Mouse (Mus musculus) neural tube, embryonic 12.5 days (tissue): ENCODE data around the gene Baiap3. TPM values are rescaled to one million over a fixed set of nuclear protein-coding genes. Genes with fewer than 3 reads are reported as not detected.
A peak's percentile ranks its signal among the peaks of the same experiment; 100 is the strongest.

Experiments
- ATAC-seq: fragments of 200-750 bp; cut with Nextera tagmentation; 2 replicates; pipeline ENCODE4 v1.8.0; 2017; ENCODE audit warnings: low read depth, mild to moderate bottlenecking, moderate TSS enrichment, moderate library complexity; ENCODE audit not compliant: low FRiP score
- H3K27ac ChIP-seq: fragments of 300-500 bp; sonication (generic); 2 replicates; pipeline ENCODE4 v1.5.1; 2016
- H3K27me3 ChIP-seq: fragments of 300-500 bp; sonication (generic); replicated peaks from 2 replicates; pipeline ENCODE4 v1.6.1; 2016; ENCODE audit warnings: mild to moderate bottlenecking
- H3K36me3 ChIP-seq: fragments of 300-500 bp; sonication (generic); 2 replicates; pipeline ENCODE4 v1.6.1; 2016; ENCODE audit warnings: mild to moderate bottlenecking
- H3K4me1 ChIP-seq: fragments of 300-500 bp; sonication (generic); 2 replicates; pipeline ENCODE4 v1.6.1; 2016
- H3K4me2 ChIP-seq: fragments of 300-500 bp; sonication (generic); replicated peaks from 2 replicates; pipeline ENCODE4 v1.6.1; 2016; ENCODE audit warnings: mild to moderate bottlenecking
- H3K4me3 ChIP-seq: fragments of 300-500 bp; sonication (generic); 2 replicates; pipeline ENCODE4 v1.5.1; 2016
- H3K9ac ChIP-seq: fragments of 300-500 bp; sonication (generic); 2 replicates; pipeline ENCODE4 v1.6.1; 2016; ENCODE audit warnings: mild to moderate bottlenecking
- H3K9me3 ChIP-seq: fragments of 300-500 bp; sonication (generic); 2 replicates; pipeline ENCODE4 v1.6.1; 2016; ENCODE audit warnings: mild to moderate bottlenecking
- WGBS: fragments of 180-500 bp; shearing (Covaris S2); methylation state at CpG from one replicate; pipeline ENCODE4 v1.1.7; 2016; 5-methylcytosine and 5-hydroxymethylcytosine counted together
- polyA plus RNA-seq: library from polyadenylated mRNA; unstranded; fragments of >200 nt; fragmentation: Nextera tagmentation; extraction: Ambion mirVana; gene quantifications from 2 replicates; pipeline ENCODE4 v1.2.1, GENCODE M21; 2016

Gene Baiap3
- polyA plus RNA-seq = 2.3 and 4.0 TPM in 2 replicates

GRCm38 (mm10) chr17:25256140-25256754 is at the start of gene Baiap3:
Gene Baiap3, minus strand, starts transcription at chr17:25256364.
- peak within 1 kb of the TSS; percentile 59 for H3K4me2 ChIP-seq
- H3K36me3 ChIP-seq = peaks cover 16% of the 10 kb centered on the region
- 0 out of 2 replicates have a peak, but pooled peaks have one; percentile 21 for ATAC-seq
- H3K4me3 ChIP-seq = peak within 1 kb of the TSS; percentile 21
- no peak within 1 kb of the TSS for H3K27ac ChIP-seq
- peaks cover 42% of the 10 kb centered on the region for H3K4me1 ChIP-seq
- H3K9me3 ChIP-seq = no peaks in the 10 kb centered on the region
- H3K9ac ChIP-seq = peak within 1 kb of the TSS; percentile 47; the same call in 1 of the 2 replicates
- WGBS = 4% methylated on average over 35 of the region's 35 CpGs
- peaks cover 30% of the 10 kb centered on the region for H3K27me3 ChIP-seq

- Histone ChIP-seq H3K4me1 (peaks cover 6% of the 10 kb centered on the region; the same call in 1 of the 2 replicates), H3K27ac (no peak within 1 kb of the TSS), H3K27me3 (no peaks in the 10 kb centered on the region), H3K36me3 (no peaks in the 10 kb centered on the region), H3K9me3 (no peaks in the 10 kb centered on the region), H3K9ac (no peak within 1 kb of the TSS), H3K4me2 (no peak within 1 kb of the TSS), H3K4me3 (no peak within 1 kb of the TSS)
- no peak for ATAC-seq
- WGBS = 72% methylated on average over 5 of the region's 5 CpGs
These were observed 41.9 kb upstream of the Baiap3 start, which contains the start of gene Prss34 for GRCm38 (mm10) chr17:25298094-25298493. Gene Prss34, plus strand, starts transcription at chr17:25298394.

GRCm38 (mm10) chr17:25294111-25294510 is 37.9 kb upstream of the Baiap3 start:
- ATAC-seq = no peak

GRCm38 (mm10) chr17:25293495-25293894 is 37.3 kb upstream of the Baiap3 start:
- no peak for ATAC-seq
- Histone ChIP-seq H3K4me1 (peaks cover 4% of the 10 kb centered on the region; the same call in 1 of the 2 replicates), H3K27ac (no peak overlapping the region)

More at GRCm38 (mm10) chr17:25294111-25294510, 37.9 kb upstream of the Baiap3 start:
- H3K36me3 ChIP-seq = no peaks in the 10 kb centered on the region
- H3K9ac ChIP-seq = no peak overlapping the region
- H3K27ac ChIP-seq = no peak overlapping the region
- no peak overlapping the region for H3K4me2 ChIP-seq
- H3K27me3 ChIP-seq = no peaks in the 10 kb centered on the region
- H3K4me3 ChIP-seq = no peak overlapping the region
- no peaks in the 10 kb centered on the region for H3K9me3 ChIP-seq
- peaks cover 6% of the 10 kb centered on the region; the same call in 1 of the 2 replicates for H3K4me1 ChIP-seq
- 59% methylated on average over 1 of the region's 1 CpGs for WGBS

GRCm38 (mm10) chr17:25290411-25290810 is 34.2 kb upstream of the Baiap3 start:
- no peaks in the 10 kb centered on the region for H3K4me1 ChIP-seq
- no peak overlapping the region for H3K4me3 ChIP-seq
- H3K27me3 ChIP-seq = no peaks in the 10 kb centered on the region
- no peak overlapping the region for H3K27ac ChIP-seq
- 42% methylated on average over 4 of the region's 4 CpGs for WGBS
- ATAC-seq = no peak
- no peaks in the 10 kb centered on the region for H3K36me3 ChIP-seq
- no peak overlapping the region for H3K4me2 ChIP-seq
- no peaks in the 10 kb centered on the region for H3K9me3 ChIP-seq
- H3K9ac ChIP-seq = no peak overlapping the region

More at GRCm38 (mm10) chr17:25293495-25293894, 37.3 kb upstream of the Baiap3 start:
- no peak overlapping the region for H3K4me2 ChIP-seq
- no peak overlapping the region for H3K9ac ChIP-seq
- no peak overlapping the region for H3K4me3 ChIP-seq
- no peaks in the 10 kb centered on the region for H3K36me3 ChIP-seq
- no peaks in the 10 kb centered on the region for H3K27me3 ChIP-seq
- no peaks in the 10 kb centered on the region for H3K9me3 ChIP-seq
- whole genome bisulfite sequencing = 85% methylated on average over 5 of the region's 5 CpGs

GRCm38 (mm10) chr17:25288842-25289241 is 32.7 kb upstream of the Baiap3 start:
- H3K27me3 ChIP-seq = no peaks in the 10 kb centered on the region
- no peak overlapping the region for H3K4me2 ChIP-seq
- H3K27ac ChIP-seq = no peak overlapping the region
- no peak overlapping the region for H3K9ac ChIP-seq
- no peaks in the 10 kb centered on the region for H3K36me3 ChIP-seq
- H3K4me3 ChIP-seq = no peak overlapping the region
- no peak for ATAC-seq
- WGBS = 24% methylated on average over 4 of the region's 4 CpGs
- H3K4me1 ChIP-seq = no peaks in the 10 kb centered on the region
- H3K9me3 ChIP-seq = no peaks in the 10 kb centered on the region

GRCm38 (mm10) chr17:25285033-25285432 is 28.9 kb upstream of the Baiap3 start:
- 27% methylated on average over 3 of the region's 3 CpGs for WGBS
- Histone ChIP-seq H3K4me3 (no peak overlapping the region), H3K36me3 (no peaks in the 10 kb centered on the region), H3K4me2 (no peak overlapping the region), H3K27ac (no peak overlapping the region), H3K27me3 (no peaks in the 10 kb centered on the region), H3K9ac (no peak overlapping the region), H3K4me1 (no peaks in the 10 kb centered on the region), H3K9me3 (no peaks in the 10 kb centered on the region)
- no peak for ATAC-seq

- H3K36me3 ChIP-seq = no peaks in the 10 kb centered on the region
- no peak overlapping the region for H3K4me3 ChIP-seq
- WGBS = 44% methylated on average over 11 of the region's 11 CpGs
- no peaks in the 10 kb centered on the region for H3K9me3 ChIP-seq
- no peak overlapping the region for H3K27ac ChIP-seq
- H3K9ac ChIP-seq = no peak overlapping the region
- H3K4me1 ChIP-seq = no peaks in the 10 kb centered on the region
- no peak for ATAC-seq
- no peak overlapping the region for H3K4me2 ChIP-seq
- H3K27me3 ChIP-seq = no peaks in the 10 kb centered on the region
These were observed 26.0 kb upstream of the Baiap3 start for GRCm38 (mm10) chr17:25282133-25282532.

GRCm38 (mm10) chr17:25275833-25276232 is 19.7 kb upstream of the Baiap3 start:
- no peak overlapping the region for H3K4me3 ChIP-seq
- no peak overlapping the region for H3K27ac ChIP-seq
- H3K4me1 ChIP-seq = peaks cover 18% of the 10 kb centered on the region
- no peaks in the 10 kb centered on the region for H3K9me3 ChIP-seq
- WGBS = 94% methylated on average over 3 of the region's 3 CpGs
- no peak for ATAC-seq
- H3K4me2 ChIP-seq = no peak overlapping the region
- H3K9ac ChIP-seq = no peak overlapping the region
- H3K27me3 ChIP-seq = no peaks in the 10 kb centered on the region
- 0 out of 2 replicates have a peak, but pooled peaks cover 1% of the 10 kb centered on the region for H3K36me3 ChIP-seq

- peak within 1 kb of the TSS; percentile 97 for H3K27ac ChIP-seq
- peak within 1 kb of the TSS; percentile 97 for H3K4me2 ChIP-seq
- H3K9ac ChIP-seq = peak within 1 kb of the TSS; percentile 99
- WGBS = 90% methylated on average over 9 of the region's 9 CpGs
- peaks cover 5% of the 10 kb centered on the region; the same call in 1 of the 2 replicates for H3K36me3 ChIP-seq
- H3K27me3 ChIP-seq = no peaks in the 10 kb centered on the region
- peaks cover 27% of the 10 kb centered on the region for H3K4me1 ChIP-seq
- H3K4me3 ChIP-seq = peak within 1 kb of the TSS; percentile 97
- H3K9me3 ChIP-seq = no peaks in the 10 kb centered on the region
- no peak for ATAC-seq
These were observed 18.6 kb upstream of the Baiap3 start, which contains the start of gene Ube2i for GRCm38 (mm10) chr17:25274571-25275346. Gene Ube2i, minus strand, starts transcription at chr17:25274622.

- ATAC-seq = peak; percentile 87
- Histone ChIP-seq H3K9ac (peak overlapping the region; percentile 99), H3K27ac (peak overlapping the region; percentile 97), H3K27me3 (no peaks in the 10 kb centered on the region), H3K4me1 (peaks cover 32% of the 10 kb centered on the region), H3K9me3 (no peaks in the 10 kb centered on the region), H3K36me3 (peaks cover 14% of the 10 kb centered on the region), H3K4me2 (peak overlapping the region; percentile 97), H3K4me3 (peak overlapping the region; percentile 97)
- under 1% methylated on average over 44 of the region's 45 CpGs for whole genome bisulfite sequencing
These were observed 17.7 kb upstream of the Baiap3 start for GRCm38 (mm10) chr17:25273706-25274501.
